In the genomic region with DNA sequence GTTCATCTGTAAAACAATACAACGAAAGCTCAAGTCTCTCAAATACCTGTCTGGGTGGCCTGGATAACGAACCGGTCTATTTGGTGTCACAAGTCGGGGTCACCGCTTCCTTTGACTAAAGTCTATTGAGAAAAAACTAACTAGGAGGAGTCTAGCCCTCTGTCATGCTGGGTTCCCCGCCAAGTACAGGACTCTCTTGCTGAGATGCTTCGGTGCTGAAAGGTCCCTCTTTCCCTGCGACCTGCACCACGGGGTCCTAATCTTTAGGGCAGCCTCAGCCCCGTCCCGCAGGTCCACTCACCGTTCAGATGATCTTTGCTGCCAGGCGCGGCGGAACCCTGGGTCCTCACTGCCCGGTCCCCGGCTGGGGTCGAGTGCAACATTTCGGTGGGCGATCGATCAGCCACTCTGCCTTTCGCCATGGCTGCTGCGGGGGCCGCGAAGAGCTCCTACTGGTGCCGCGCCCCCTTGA, we compare ENCODE assay signal across 8 mouse cellular contexts. TPM values are rescaled to one million over a fixed set of nuclear protein-coding genes. Genes with fewer than 3 reads are reported as not detected.
DNase-seq lines count a peak whose midpoint lies in the region; ATAC-seq and TF ChIP-seq lines count a peak whose summit lies in the region.

No protein-coding gene starts in this region.

- under 1% methylated on average over 27 of the region's 27 CpGs for WGBS in kidney, postnatal 0 days
- under 1% methylated on average over 27 of the region's 27 CpGs for WGBS in neural tube, embryonic 12.5 days

- H3K4me3 ChIP-seq in kidney, postnatal 0 days (replicated peaks; ENCODE audit: low read depth, low read length) = peak overlapping the region; percentile 58
- peak overlapping the region; percentile 75 for H3K4me3 ChIP-seq in erythroblast, embryonic 14.5 days (replicated peaks)
- peak overlapping the region; percentile 63 for H3K4me3 ChIP-seq in neural tube, embryonic 12.5 days

- no peak for TF ChIP-seq CTCF in kidney, postnatal 0 days (IDR thresholded peaks at IDR 0.05; ENCODE audit: low read depth)

- no peaks in the 10 kb centered on the region for H3K27me3 ChIP-seq in kidney, postnatal 0 days (ENCODE audit: insufficient read depth, low read length)
- H3K27me3 ChIP-seq in erythroblast, embryonic 14.5 days (ENCODE audit: control insufficient read depth) = peaks cover 3% of the 10 kb centered on the region
- H3K27me3 ChIP-seq in neural tube, embryonic 12.5 days (replicated peaks) = no peaks in the 10 kb centered on the region

- DNase-seq in kidney, postnatal 0 days (ENCODE audit: low spot score) = peak; percentile 42
- no peak for DNase-seq in kidney, adult 11 months
- DNase-seq in MN1 (ENCODE audit: low spot score) (peak; percentile 21), liver (peak; percentile 29)
- no peak for DNase-seq in left cerebral cortex, postnatal 36 days (ENCODE audit: low spot score in 2 of 2)

- intact Hi-C loops in left cerebral cortex, postnatal 36 days (cut with DNase I) = loop anchor here (1.0 to 2.0 kb wide), 2 partner anchors 33 to 75 kb away; partner anchors contain the start of genes Ipo7 and Zfp143

- H3K4me1 ChIP-seq in kidney, postnatal 0 days (replicated peaks; ENCODE audit: insufficient read depth, low read length) = no peaks in the 10 kb centered on the region
- H3K4me1 ChIP-seq in erythroblast, embryonic 14.5 days (ENCODE audit: control insufficient read depth) = peaks cover 29% of the 10 kb centered on the region
- H3K4me1 ChIP-seq in neural tube, embryonic 12.5 days = peaks cover 12% of the 10 kb centered on the region

- H3K9ac ChIP-seq in kidney, postnatal 0 days (ENCODE audit: low read depth, low read length) = peak overlapping the region; percentile 74
- peak overlapping the region; percentile 80 for H3K9ac ChIP-seq in neural tube, embryonic 12.5 days

- peak overlapping the region; percentile 62 for H3K4me2 ChIP-seq in kidney, postnatal 0 days (ENCODE audit: low read length)
- H3K4me2 ChIP-seq in neural tube, embryonic 12.5 days (replicated peaks) = peak overlapping the region; percentile 66

- peaks cover 8% of the 10 kb centered on the region; the same call in 1 of the 2 replicates for H3K36me3 ChIP-seq in kidney, postnatal 0 days (ENCODE audit: insufficient read depth, low read length)
- H3K36me3 ChIP-seq in erythroblast, embryonic 14.5 days (ENCODE audit: control insufficient read depth) = peaks cover 23% of the 10 kb centered on the region
- peaks cover 16% of the 10 kb centered on the region for H3K36me3 ChIP-seq in neural tube, embryonic 12.5 days

- peak overlapping the region; percentile 58; the same call in 1 of the 2 replicates for H3K27ac ChIP-seq in kidney, postnatal 0 days
- H3K27ac ChIP-seq in neural tube, embryonic 12.5 days = no peak overlapping the region

- H3K9me3 ChIP-seq in kidney, postnatal 0 days (replicated peaks; ENCODE audit: low read length) = no peaks in the 10 kb centered on the region
- no peaks in the 10 kb centered on the region for H3K9me3 ChIP-seq in erythroblast, embryonic 14.5 days (ENCODE audit: control insufficient read depth, low read length)
- H3K9me3 ChIP-seq in neural tube, embryonic 12.5 days = no peaks in the 10 kb centered on the region

- no peak; the same call in none of the 2 replicates for ATAC-seq in kidney, postnatal 0 days (replicated peaks; ENCODE audit: low FRiP score, low read depth)
- no peak; the same call in 1 of the 2 replicates for ATAC-seq in neural tube, embryonic 12.5 days (ENCODE audit: low FRiP score, low read depth)
- no peak; the same call in 1 of the 2 replicates for ATAC-seq in granulocyte monocyte progenitor cell, adult 5-6 weeks (replicated peaks; ENCODE audit: poor library complexity, severe bottlenecking)

RNA-seq across cellular contexts. Expression of gene Tmem41b, which starts 1.0 kb away (rescaled TPM):
- 72.9 and 75.0 TPM in 2 replicates for polyA plus RNA-seq in kidney, postnatal 0 days (2015; fragmentation: Nextera tagmentation; extraction: Ambion mirVana)
- 1.0 and 1.3 TPM in 2 replicates for polyA plus RNA-seq in erythroblast, embryonic 14.5 days (2012)
- 80.7 TPM in 2 replicates for polyA plus RNA-seq in neural tube, embryonic 12.5 days (2016; fragmentation: Nextera tagmentation; extraction: Ambion mirVana)
- total RNA-seq in left cerebral cortex, postnatal 36 days (2021) = 10 to 100 TPM; 51.4 to 56.6 TPM
- 18.8 and 30.2 TPM in 2 replicates for total RNA-seq in granulocyte monocyte progenitor cell, adult 5-6 weeks (2014; fragmentation: Nextera tagmentation)
- 21.6 and 40.5 TPM in 2 replicates for total RNA-seq in granulocyte monocyte progenitor cell, adult 5-6 weeks (2017)

RNA-seq across cellular contexts. Expression of gene Dennd5a, which starts 25.4 kb away (rescaled TPM):
- 32.3 and 35.0 TPM in 2 replicates for polyA plus RNA-seq in kidney, postnatal 0 days (2015; fragmentation: Nextera tagmentation; extraction: Ambion mirVana)
- 0.45 and 0.60 TPM in 2 replicates for polyA plus RNA-seq in erythroblast, embryonic 14.5 days (2012)
- 65.6 and 69.9 TPM in 2 replicates for polyA plus RNA-seq in neural tube, embryonic 12.5 days (2016; fragmentation: Nextera tagmentation; extraction: Ambion mirVana)
- total RNA-seq in left cerebral cortex, postnatal 36 days (2021) = 100 to 1,000 TPM; 228 to 243 TPM
- total RNA-seq in granulocyte monocyte progenitor cell, adult 5-6 weeks (2014; fragmentation: Nextera tagmentation) = 79.8 and 85.7 TPM in 2 replicates
- 52.4 and 56.1 TPM in 2 replicates for total RNA-seq in granulocyte monocyte progenitor cell, adult 5-6 weeks (2017)

RNA-seq across cellular contexts. Expression of gene Ipo7, which starts 32.4 kb away (rescaled TPM):
- 27.5 and 30.6 TPM in 2 replicates for polyA plus RNA-seq in kidney, postnatal 0 days (2015; fragmentation: Nextera tagmentation; extraction: Ambion mirVana)
- 0.84 and 1.4 TPM in 2 replicates for polyA plus RNA-seq in erythroblast, embryonic 14.5 days (2012)
- polyA plus RNA-seq in neural tube, embryonic 12.5 days (2016; fragmentation: Nextera tagmentation; extraction: Ambion mirVana) = 45.5 and 45.7 TPM in 2 replicates
- 100 to 1,000 TPM in 1 of 2 experiments, 10 to 100 TPM in 1; 92.1 to 100 TPM for total RNA-seq in left cerebral cortex, postnatal 36 days (2021)
- total RNA-seq in granulocyte monocyte progenitor cell, adult 5-6 weeks (2014; fragmentation: Nextera tagmentation) = 111 and 115 TPM in 2 replicates
- 239 and 262 TPM in 2 replicates for total RNA-seq in granulocyte monocyte progenitor cell, adult 5-6 weeks (2017)

Comparison
In these comparisons a context has a peak if more than half of its experiments do, and no peak if none do; other contexts are left out.
1. DNase-seq: peak in kidney, postnatal 0 days (single experiment), MN1 (single experiment) and liver (single experiment); none in kidney, adult 11 months (single experiment) and left cerebral cortex, postnatal 36 days (0 of 2).
2. RNA of gene Tmem41b, which starts 1.0 kb away (polyA plus RNA-seq): 80.7 TPM in neural tube, embryonic 12.5 days and 72.9 to 75.0 TPM in kidney, postnatal 0 days; 1.0 to 1.3 TPM in erythroblast, embryonic 14.5 days; every median in the first group is over 10 times any median in the second.
3. RNA of gene Dennd5a, which starts 25.4 kb away (polyA plus RNA-seq): 65.6 to 69.9 TPM in neural tube, embryonic 12.5 days and 32.3 to 35.0 TPM in kidney, postnatal 0 days; 0.45 to 0.60 TPM in erythroblast, embryonic 14.5 days; every median in the first group is over 10 times any median in the second.
4. RNA of gene Ipo7, which starts 32.4 kb away (polyA plus RNA-seq): 45.5 to 45.7 TPM in neural tube, embryonic 12.5 days and 27.5 to 30.6 TPM in kidney, postnatal 0 days; 0.84 to 1.4 TPM in erythroblast, embryonic 14.5 days; every median in the first group is over 10 times any median in the second.
5. Peak in every context shown above with its lines, with median percentiles within 50 percentile points of each other: H3K4me3 ChIP-seq.